Mouse (Mus musculus) liver, adult (tissue): ENCODE measurements around the gene Sbk3.

Source experiments
- GATA4 ChIP-seq: IDR thresholded peaks from 2 replicates; pipeline ENCODE4 v1.6.1; 2014; ENCODE audit warnings: mild to moderate bottlenecking, low read length; ENCODE audit not compliant: insufficient replicate concordance

The Sbk3 gene

GRCm38 (mm10) chr7:4950561-4951342 lies 20.2 kb downstream of the Sbk3 start:
- TF ChIP-seq GATA4: no peak

GRCm38 (mm10) chr7:4948386-4948785 lies 22.6 kb downstream of the Sbk3 start:
- TF ChIP-seq GATA4: no peak

GRCm38 (mm10) chr7:4947855-4948254 lies 23.1 kb downstream of the Sbk3 start:
- TF ChIP-seq GATA4: no peak

GRCm38 (mm10) chr7:4943223-4943815 lies 27.6 kb downstream of the Sbk3 start:
- TF ChIP-seq GATA4: no peak

- TF ChIP-seq GATA4: no peak
Measured at GRCm38 (mm10) chr7:4942673-4943072, 28.3 kb downstream of the Sbk3 start.

- TF ChIP-seq GATA4: no peak
Measured at GRCm38 (mm10) chr7:4940068-4940479, 30.9 kb downstream of the Sbk3 start.

- no peak for TF ChIP-seq GATA4
Measured at GRCm38 (mm10) chr7:4938456-4938855, 32.5 kb downstream of the Sbk3 start.

- no peak for TF ChIP-seq GATA4
Measured at GRCm38 (mm10) chr7:4937392-4937791, 33.6 kb downstream of the Sbk3 start.

- no peak for TF ChIP-seq GATA4
Measured at GRCm38 (mm10) chr7:4936832-4937231, 34.1 kb downstream of the Sbk3 start.

GRCm38 (mm10) chr7:4934160-4934914 lies 36.6 kb downstream of the Sbk3 start:
- no peak for TF ChIP-seq GATA4

- TF ChIP-seq GATA4: no peak
Measured at GRCm38 (mm10) chr7:4933103-4933502, 37.9 kb downstream of the Sbk3 start.

GRCm38 (mm10) chr7:4928323-4928722 lies 42.6 kb downstream of the Sbk3 start:
- TF ChIP-seq GATA4: no peak

- no peak for TF ChIP-seq GATA4
Measured at GRCm38 (mm10) chr7:4927711-4928110, 43.3 kb downstream of the Sbk3 start.

GRCm38 (mm10) chr7:4926849-4927248 lies 44.1 kb downstream of the Sbk3 start:
- no peak for TF ChIP-seq GATA4

- no peak for TF ChIP-seq GATA4
Measured at GRCm38 (mm10) chr7:4925441-4926381, 45.3 kb downstream of the Sbk3 start, which contains the start of gene Ssc5d. Gene Ssc5d, plus strand, starts transcription at chr7:4925785.
